Mouse (Mus musculus) megakaryocyte, embryonic 14.5 days (primary cell): ENCODE results near the gene Ptger2.

Experiments used
- FLI1 ChIP-seq: IDR thresholded peaks from 2 replicates; pipeline ENCODE4 v1.6.1; 2012; ENCODE audit warnings: low read length, inconsistent platforms, mixed read lengths
- GATA1 ChIP-seq: IDR thresholded peaks from 3 replicates; pipeline ENCODE4 v1.6.1; 2012; ENCODE audit warnings: mixed read lengths, low read length, inconsistent platforms, borderline replicate concordance

GRCm38 (mm10) chr14:45034293-45034692 is 46.3 kb downstream of the Ptger2 start:
- TF ChIP-seq GATA1 (no peak), FLI1 (no peak)
